Mouse (Mus musculus): ENCODE data around the gene Wdr77. TPM values are rescaled to one million over a fixed set of nuclear protein-coding genes. Genes with fewer than 3 reads are reported as not detected.
"Not testable (repeated sequence)": the region's sequence is repeated elsewhere in the genome, so short reads cannot be mapped to it uniquely, and the experiment has no call there.

Gene Wdr77
- total RNA-seq, 2 experiments from 2014 or later: 10.5 to 17.9 TPM

DNA sequence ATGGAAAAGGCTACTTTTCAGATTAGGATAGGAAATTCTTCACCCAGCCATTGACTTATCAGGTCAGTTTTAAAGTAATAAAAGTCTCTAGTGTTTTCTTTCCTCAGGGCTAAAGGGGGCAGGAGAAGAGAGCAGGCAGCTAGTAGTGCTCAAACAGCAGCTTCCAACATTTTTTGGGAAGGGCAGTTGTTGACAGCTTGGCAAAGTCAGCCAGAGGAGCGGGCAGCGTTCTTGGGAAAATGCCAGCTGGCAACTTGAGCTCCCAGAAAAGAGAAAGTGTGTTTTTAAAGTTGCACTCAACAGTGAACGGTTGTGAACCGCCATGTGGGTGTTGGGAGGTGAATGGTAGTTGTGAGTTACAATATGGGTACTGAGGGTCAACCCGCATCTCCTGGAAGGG is 24.1 kb upstream of the Wdr77 start:
- no peak for ATAC-seq (replicated peaks; ENCODE audit: low FRiP score, poor library complexity, severe bottlenecking)

DNA sequence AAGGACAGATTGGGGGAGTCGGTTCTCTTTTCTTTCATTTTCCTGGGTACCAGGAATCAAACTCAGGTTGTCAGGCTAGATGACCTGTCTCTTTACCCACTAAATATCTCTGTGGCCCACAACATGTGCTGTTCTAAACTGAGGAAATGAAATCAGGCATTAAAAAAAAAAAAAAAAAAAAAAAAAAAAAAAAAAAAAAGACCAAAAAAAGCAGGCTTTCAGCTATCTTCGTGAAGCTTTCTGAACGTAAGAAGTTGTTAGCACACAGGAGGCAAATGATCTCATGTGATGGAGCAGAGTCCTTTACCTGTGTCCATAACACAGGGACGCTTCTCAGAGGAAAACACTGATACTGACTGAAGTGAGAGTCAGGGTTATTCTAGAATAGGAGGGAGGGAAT is 23.1 kb upstream of the Wdr77 start:
- no peak for ATAC-seq (replicated peaks; ENCODE audit: low FRiP score, poor library complexity, severe bottlenecking)

DNA sequence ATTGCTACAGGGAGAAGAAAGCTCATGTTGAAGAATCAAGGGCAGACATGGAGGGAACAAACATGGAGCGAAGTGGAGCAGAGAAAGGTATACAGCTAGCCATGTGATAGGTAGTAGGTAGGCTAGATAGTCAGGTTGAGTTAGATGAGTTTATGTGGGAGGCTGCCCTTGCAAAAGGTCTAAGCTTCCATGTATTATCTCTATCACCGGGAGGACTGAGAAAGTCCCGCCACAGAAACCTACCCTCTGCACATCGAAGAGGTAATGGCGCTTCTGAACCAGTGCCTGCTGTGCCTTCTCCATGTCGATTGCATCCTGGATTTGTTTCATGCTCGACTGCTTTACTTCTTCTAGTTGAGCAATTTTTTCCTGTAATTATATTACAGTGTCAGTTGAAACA is 7.8 kb upstream of the Wdr77 start:
- no peak for ATAC-seq (replicated peaks; ENCODE audit: low FRiP score, poor library complexity, severe bottlenecking)

- no peak for ATAC-seq (replicated peaks; ENCODE audit: low FRiP score, poor library complexity, severe bottlenecking)
Observed at GRCm38 (mm10) chr3:105957235-105957634, 1.9 kb upstream of the Wdr77 start.

- ATAC-seq (replicated peaks; ENCODE audit: low FRiP score, poor library complexity, severe bottlenecking): no peak
Observed at GRCm38 (mm10) chr3:105958204-105958603, 965 bp upstream of the Wdr77 start.

GRCm38 (mm10) chr3:105959585-105959984 is 416 bp downstream of the Wdr77 start:
- no peak for ATAC-seq (replicated peaks; ENCODE audit: low FRiP score, poor library complexity, severe bottlenecking)

DNA sequence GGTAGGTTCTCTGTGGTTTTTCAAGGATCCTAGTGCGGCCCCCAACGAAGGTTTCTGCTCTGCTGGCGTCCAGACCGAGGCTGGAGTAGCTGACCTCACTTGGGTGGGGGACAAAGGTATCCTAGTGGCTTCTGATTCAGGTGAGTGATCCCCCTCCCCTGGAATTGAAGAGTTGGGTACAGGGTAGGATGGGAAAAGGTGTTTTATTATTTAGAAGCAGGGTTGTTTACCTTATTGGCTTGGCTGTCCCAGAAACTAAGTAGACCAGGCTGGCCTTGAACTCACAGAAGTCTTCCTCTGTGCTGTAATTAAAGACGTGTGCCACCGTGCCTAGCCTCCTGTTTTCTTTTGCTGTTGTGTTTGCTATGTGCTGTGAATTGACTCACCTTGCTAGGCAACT is 830 bp downstream of the Wdr77 start, which contains the start of gene Atp5f1:
Atp5f1 (minus strand) TSS at position 101 of the 400 bp plus-strand sequence.
- no peak for ATAC-seq (replicated peaks; ENCODE audit: low FRiP score, poor library complexity, severe bottlenecking)

DNA sequence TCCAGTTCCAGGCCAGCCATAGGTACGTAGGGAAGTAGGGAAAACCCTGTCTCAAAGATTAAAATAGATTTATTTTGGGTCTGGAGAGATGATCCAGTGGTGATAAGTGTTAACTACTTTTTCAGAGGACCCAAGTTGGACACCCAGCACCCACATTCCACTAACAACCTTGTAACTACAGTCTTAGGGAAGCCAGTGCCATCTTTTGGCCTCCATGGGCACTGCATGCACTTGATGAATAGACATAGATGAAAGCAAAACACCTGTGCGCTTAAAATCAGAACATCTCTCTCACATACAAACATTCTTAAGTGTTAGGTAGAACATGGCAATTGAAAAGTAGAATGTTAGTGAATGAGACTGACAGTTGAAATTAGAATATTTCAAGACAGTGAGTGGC is 1.5 kb downstream of the Wdr77 start:
- no peak for ATAC-seq (replicated peaks; ENCODE audit: low FRiP score, poor library complexity, severe bottlenecking)

DNA sequence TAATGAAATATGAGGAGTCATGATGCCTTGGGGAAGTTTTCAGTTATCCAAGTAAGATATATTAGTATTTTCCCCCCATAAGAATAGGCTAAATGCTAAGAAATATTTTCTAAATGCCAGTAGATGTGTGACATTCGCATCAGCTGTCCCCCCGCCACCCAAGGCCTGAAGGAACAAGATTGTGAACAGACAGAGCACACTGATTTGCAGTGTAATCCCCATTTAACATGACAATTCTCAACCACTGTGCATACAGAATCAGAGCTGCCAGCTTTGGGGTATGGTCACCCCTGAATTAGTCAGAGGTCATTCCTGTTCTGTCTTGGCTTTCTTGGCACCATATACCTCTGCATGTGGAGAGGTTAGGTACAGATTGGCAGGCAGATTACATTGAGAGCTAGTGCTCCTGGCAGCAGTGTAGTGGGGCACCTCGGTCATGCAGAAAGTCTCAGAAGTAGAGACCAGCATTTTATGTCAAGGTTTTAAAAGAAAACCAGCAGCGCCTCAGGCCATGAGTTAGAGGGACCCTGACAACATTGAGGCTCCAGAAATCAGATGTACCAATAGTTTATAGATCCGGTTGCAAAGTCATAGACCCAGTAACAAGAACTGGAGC is 12.8 kb downstream of the Wdr77 start:
- ATAC-seq (replicated peaks; ENCODE audit: low FRiP score, poor library complexity, severe bottlenecking): no peak

DNA sequence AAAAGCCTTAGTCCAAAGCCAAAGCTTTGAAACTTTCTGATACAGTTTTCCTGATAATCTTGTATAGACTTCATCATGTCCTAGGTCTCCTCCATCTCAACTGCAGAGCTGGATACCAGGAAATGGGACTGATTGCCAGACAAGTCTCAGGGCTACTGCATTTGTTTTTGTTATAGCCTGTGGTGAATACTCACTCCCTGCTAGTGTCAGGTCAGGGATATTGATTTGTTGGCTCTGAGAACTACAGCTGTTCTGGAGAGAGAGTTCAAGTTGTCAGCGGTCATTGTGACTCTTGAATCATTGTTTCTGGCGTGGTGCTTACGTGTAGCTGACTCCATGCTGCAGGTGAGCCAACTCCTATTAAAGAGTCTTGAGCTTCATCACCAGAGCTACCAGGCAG is 14.2 kb downstream of the Wdr77 start, which contains the start of gene Ovgp1:
Ovgp1 (plus strand) TSS at position 301 of the 400 bp plus-strand sequence.
- no peak for ATAC-seq (replicated peaks; ENCODE audit: low FRiP score, poor library complexity, severe bottlenecking)

- no peak for ATAC-seq (replicated peaks; ENCODE audit: low FRiP score, poor library complexity, severe bottlenecking)
Observed at GRCm38 (mm10) chr3:105974174-105974573, 15.0 kb downstream of the Wdr77 start.

GRCm38 (mm10) chr3:105989611-105990010 is 30.4 kb downstream of the Wdr77 start:
- ATAC-seq (replicated peaks; ENCODE audit: low FRiP score, poor library complexity, severe bottlenecking): not testable (repeated sequence)

- no peak; the same call in 1 of the 2 replicates for ATAC-seq (replicated peaks; ENCODE audit: low FRiP score, poor library complexity, severe bottlenecking)
Observed at GRCm38 (mm10) chr3:105991653-105992283, 32.6 kb downstream of the Wdr77 start.

GRCm38 (mm10) chr3:105994730-105995129 is 35.6 kb downstream of the Wdr77 start:
- ATAC-seq (replicated peaks; ENCODE audit: low FRiP score, poor library complexity, severe bottlenecking): no peak

GRCm38 (mm10) chr3:106000707-106001375 is 41.7 kb downstream of the Wdr77 start:
- ATAC-seq (replicated peaks; ENCODE audit: low FRiP score, poor library complexity, severe bottlenecking): no peak

- ATAC-seq (replicated peaks; ENCODE audit: low FRiP score, poor library complexity, severe bottlenecking): no peak
Observed at GRCm38 (mm10) chr3:106001416-106002370, 42.5 kb downstream of the Wdr77 start.

- not testable (repeated sequence) for ATAC-seq (replicated peaks; ENCODE audit: low FRiP score, poor library complexity, severe bottlenecking)
Observed at GRCm38 (mm10) chr3:106003360-106003759, 44.2 kb downstream of the Wdr77 start.

DNA sequence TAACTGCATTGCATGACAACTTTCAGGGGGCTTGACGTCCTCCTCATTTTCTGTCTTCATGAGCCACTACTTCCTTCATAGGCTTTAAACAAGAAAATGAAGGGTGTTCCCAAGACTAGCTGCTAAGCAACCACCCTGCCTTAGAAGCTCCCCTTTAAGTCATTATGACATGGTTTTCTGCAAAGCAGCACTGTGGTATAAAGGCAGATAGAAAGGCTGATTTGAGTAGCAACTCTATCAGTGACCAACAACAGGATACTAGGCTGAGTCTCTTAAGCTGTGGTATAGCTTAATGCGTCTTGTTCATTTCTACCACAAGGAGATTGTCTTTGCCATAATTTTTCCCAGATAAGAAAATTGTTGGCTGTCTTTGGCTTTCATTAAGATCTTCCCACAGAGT is 55.4 kb downstream of the Wdr77 start, which contains the start of gene Pifo:
Pifo (minus strand) TSS at position 101 of the 400 bp plus-strand sequence.
- ATAC-seq (replicated peaks; ENCODE audit: low FRiP score, poor library complexity, severe bottlenecking): no peak
